Mouse (Mus musculus): ENCODE results near the gene Vsig1. TPM values are rescaled to one million over a fixed set of nuclear protein-coding genes. Genes with fewer than 3 reads are reported as not detected.

The Vsig1 gene
- not detected for total RNA-seq (2021)
- long read RNA-seq, experiment 1, result 0 reads
- long read RNA-seq, experiment 2, result 0 reads

- no peak for DNase-seq
Measured at GRCm38 (mm10) chrX:140907360-140907759, at the start of gene Vsig1. TSS of gene Vsig1 (plus strand) at chrX:140907608.

GRCm38 (mm10) chrX:140862760-140863159 lies 44.6 kb upstream of the Vsig1 start:
- no peak for DNase-seq

- DNase-seq, result no peak
Measured at GRCm38 (mm10) chrX:140863431-140863830, 44.0 kb upstream of the Vsig1 start.

GRCm38 (mm10) chrX:140887193-140887592 lies 20.2 kb upstream of the Vsig1 start:
- DNase-seq, result no peak

- DNase-seq, result no peak
Measured at GRCm38 (mm10) chrX:140891796-140892195, 15.6 kb upstream of the Vsig1 start.

GRCm38 (mm10) chrX:140903487-140903886 lies 3.9 kb upstream of the Vsig1 start:
- no peak for DNase-seq

- DNase-seq, result no peak
Measured at GRCm38 (mm10) chrX:140921321-140921720, 13.9 kb downstream of the Vsig1 start.

GRCm38 (mm10) chrX:140932066-140932465 lies 24.7 kb downstream of the Vsig1 start:
- DNase-seq, result no peak

GRCm38 (mm10) chrX:140933263-140933662 lies 25.9 kb downstream of the Vsig1 start:
- DNase-seq, result no peak

GRCm38 (mm10) chrX:140936271-140936670 lies 28.9 kb downstream of the Vsig1 start:
- DNase-seq, result no peak

- no peak for DNase-seq
Measured at GRCm38 (mm10) chrX:140953618-140954017, 46.2 kb downstream of the Vsig1 start.

- DNase-seq, result peak; percentile 85
Measured at GRCm38 (mm10) chrX:140956272-140956940, 49.0 kb downstream of the Vsig1 start, which contains the start of the genes Psmd10 and Atg4a. TSS of gene Psmd10 (minus strand) at chrX:140956728. TSS of gene Atg4a (plus strand) at chrX:140956907.

- DNase-seq, result no peak
Measured at GRCm38 (mm10) chrX:140956959-140957358, 49.6 kb downstream of the Vsig1 start.

GRCm38 (mm10) chrX:140978943-140979342 lies 71.5 kb downstream of the Vsig1 start:
- no peak for DNase-seq

- peak; percentile 12 for DNase-seq
Measured at GRCm38 (mm10) chrX:140979546-140979945, 72.1 kb downstream of the Vsig1 start.

GRCm38 (mm10) chrX:140980163-140980562 lies 72.8 kb downstream of the Vsig1 start:
- no peak for DNase-seq

- DNase-seq, result peak; percentile 10
Measured at GRCm38 (mm10) chrX:140983206-140983960, 76.0 kb downstream of the Vsig1 start.

- no peak for DNase-seq
Measured at GRCm38 (mm10) chrX:140984795-140985194, 77.4 kb downstream of the Vsig1 start.

- DNase-seq, result no peak
Measured at GRCm38 (mm10) chrX:140985256-140985655, 77.8 kb downstream of the Vsig1 start.

Measured in adrenal gland, postnatal 10 days (tissue).